Mouse (Mus musculus) B cell, adult 2 months (primary cell): ENCODE data around the gene Mdm2.

Experiments used
- DNase-seq, 2 experiments: peaks; one replicate each; pipeline ENCODE4 v3.0.0; 2022

Gene Mdm2

GRCm38 (mm10) chr10:117695027-117695426 is 15.5 kb downstream of the Mdm2 start:
- DNase-seq, result no peak

GRCm38 (mm10) chr10:117694255-117694953 is 16.2 kb downstream of the Mdm2 start:
- DNase-seq, result no peak

GRCm38 (mm10) chr10:117692953-117693352 is 17.6 kb downstream of the Mdm2 start:
- DNase-seq, result no peak

GRCm38 (mm10) chr10:117692173-117692572 is 18.4 kb downstream of the Mdm2 start:
- DNase-seq, result no peak

- no peak for DNase-seq
Measured at GRCm38 (mm10) chr10:117691389-117691968, 19.1 kb downstream of the Mdm2 start.

- no peak for DNase-seq
Measured at GRCm38 (mm10) chr10:117690770-117691296, 19.7 kb downstream of the Mdm2 start.

GRCm38 (mm10) chr10:117690101-117690352 is 20.5 kb downstream of the Mdm2 start:
- DNase-seq, result no peak

- DNase-seq, result no peak
Measured at GRCm38 (mm10) chr10:117689297-117690100, 21.1 kb downstream of the Mdm2 start.

- DNase-seq, result peak; percentile 50
Measured at GRCm38 (mm10) chr10:117688204-117689151, 22.1 kb downstream of the Mdm2 start.

- DNase-seq, result no peak
Measured at GRCm38 (mm10) chr10:117687577-117687976, 23.0 kb downstream of the Mdm2 start.

GRCm38 (mm10) chr10:117687018-117687417 is 23.5 kb downstream of the Mdm2 start:
- no peak for DNase-seq

- DNase-seq, result no peak
Measured at GRCm38 (mm10) chr10:117685849-117686591, 24.5 kb downstream of the Mdm2 start.

- DNase-seq, result no peak
Measured at GRCm38 (mm10) chr10:117685171-117685848, 25.2 kb downstream of the Mdm2 start.

- DNase-seq, result no peak
Measured at GRCm38 (mm10) chr10:117684298-117685170, 26.0 kb downstream of the Mdm2 start.

GRCm38 (mm10) chr10:117683734-117684037 is 26.9 kb downstream of the Mdm2 start:
- no peak for DNase-seq

GRCm38 (mm10) chr10:117682858-117683733 is 27.5 kb downstream of the Mdm2 start:
- no peak for DNase-seq

GRCm38 (mm10) chr10:117681999-117682857 is 28.3 kb downstream of the Mdm2 start:
- peak; percentile 55 to 57 for DNase-seq

GRCm38 (mm10) chr10:117681543-117681942 is 29.0 kb downstream of the Mdm2 start:
- no peak for DNase-seq
